Mouse (Mus musculus): Measurements from ENCODE around the gene Pip5k1b.
A peak's percentile ranks its signal among the peaks of the same experiment; 100 is the strongest.

Gene Pip5k1b

GRCm38 (mm10) chr19:24469216-24469615 is 86.5 kb downstream of the Pip5k1b start:
- no peak for DNase-seq

DNA sequence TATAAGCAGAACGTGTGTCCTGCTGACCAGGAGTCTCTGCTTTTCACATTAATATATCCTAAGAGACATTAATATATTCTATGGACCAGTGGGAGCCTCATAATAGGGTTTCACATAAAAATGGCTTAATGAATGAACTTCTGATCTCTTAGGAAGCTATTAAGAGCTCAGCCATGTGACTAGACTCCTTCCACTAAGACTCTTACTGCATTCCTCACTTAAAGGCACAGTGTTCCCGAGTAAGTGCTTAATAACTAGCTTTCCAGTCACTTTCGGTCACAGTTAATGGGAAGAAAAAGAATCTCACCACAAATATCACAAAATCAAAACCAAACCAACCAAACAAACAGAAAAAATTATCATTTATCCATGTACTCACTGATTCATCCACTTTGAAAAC is 87.1 kb downstream of the Pip5k1b start:
- no peak for DNase-seq

DNA sequence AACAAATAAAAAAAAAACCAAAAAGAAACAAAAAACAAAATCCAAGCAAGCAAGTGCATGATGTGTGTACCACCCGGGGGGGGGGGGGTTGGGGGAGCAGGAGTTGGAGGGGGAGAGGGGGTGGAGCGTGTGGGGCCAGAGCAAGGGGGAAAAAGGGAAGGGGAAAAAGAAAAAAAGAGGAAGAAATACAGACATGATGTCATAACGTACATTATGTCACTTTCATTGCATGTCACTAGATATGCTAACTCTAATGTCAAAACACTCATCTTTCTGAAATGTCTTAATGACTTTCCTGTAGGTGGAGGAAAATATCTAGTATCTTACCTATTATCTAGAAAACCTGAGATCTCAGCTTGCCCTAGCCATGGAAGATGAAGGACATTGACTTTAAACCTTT is 92.7 kb downstream of the Pip5k1b start:
- DNase-seq = no peak

GRCm38 (mm10) chr19:24456591-24457231 is 99.0 kb downstream of the Pip5k1b start:
- DNase-seq = peak; percentile 46

GRCm38 (mm10) chr19:24455249-24455960 is 100.3 kb downstream of the Pip5k1b start:
- DNase-seq = no peak

DNA sequence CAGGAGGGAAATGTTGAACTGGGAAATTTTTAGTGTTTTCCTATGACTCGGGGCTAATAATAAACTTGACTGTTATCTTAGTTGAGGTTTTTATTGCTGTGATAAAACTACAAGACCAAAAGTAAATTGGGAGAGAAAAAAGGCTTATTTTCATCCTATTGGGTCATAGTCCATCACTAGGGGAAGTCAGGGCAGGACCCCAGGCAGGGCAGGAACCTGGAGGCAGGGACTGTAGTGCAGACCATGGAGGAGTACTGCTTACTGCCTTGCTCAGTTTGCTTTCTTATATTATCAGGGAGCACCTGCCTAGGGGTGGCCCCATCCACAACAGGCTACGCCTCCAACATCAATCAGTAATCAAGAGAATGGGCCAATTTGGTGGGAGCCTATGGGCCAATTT is 101.2 kb downstream of the Pip5k1b start:
- DNase-seq = no peak

- DNase-seq = no peak
Measured at GRCm38 (mm10) chr19:24453379-24453778, 102.3 kb downstream of the Pip5k1b start.

- no peak for DNase-seq
Measured at GRCm38 (mm10) chr19:24452441-24452898, 103.2 kb downstream of the Pip5k1b start.

GRCm38 (mm10) chr19:24451626-24452025 is 104.0 kb downstream of the Pip5k1b start:
- DNase-seq = no peak

GRCm38 (mm10) chr19:24450740-24451139 is 104.9 kb downstream of the Pip5k1b start:
- no peak for DNase-seq

- no peak for DNase-seq
Measured at GRCm38 (mm10) chr19:24444322-24444721, 111.3 kb downstream of the Pip5k1b start.

GRCm38 (mm10) chr19:24439715-24440114 is 116.0 kb downstream of the Pip5k1b start:
- no peak for DNase-seq

- peak; percentile 37 for DNase-seq
Measured at GRCm38 (mm10) chr19:24434291-24434690, 121.4 kb downstream of the Pip5k1b start.

DNA sequence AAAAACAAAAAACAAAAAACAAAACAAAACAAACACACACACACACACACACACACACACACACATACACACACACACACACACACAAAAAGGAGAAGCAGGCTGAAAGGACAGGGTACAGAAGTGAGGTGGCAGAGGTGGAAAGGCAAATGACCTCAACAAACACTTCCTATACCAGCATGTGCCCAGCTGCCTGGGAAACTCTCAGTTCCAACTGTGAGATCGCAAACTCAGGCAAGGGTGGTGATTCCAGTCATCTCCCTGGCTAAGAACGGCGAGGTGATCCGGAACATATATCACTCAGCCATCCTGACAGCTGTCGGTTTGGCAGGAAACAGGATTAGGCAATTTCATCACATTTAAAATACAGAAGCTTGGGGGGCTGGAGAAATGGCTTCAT is 123.2 kb downstream of the Pip5k1b start:
- DNase-seq = no peak

GRCm38 (mm10) chr19:24431381-24431780 is 124.3 kb downstream of the Pip5k1b start:
- DNase-seq = no peak

GRCm38 (mm10) chr19:24428011-24428410 is 127.7 kb downstream of the Pip5k1b start:
- DNase-seq = no peak

DNA sequence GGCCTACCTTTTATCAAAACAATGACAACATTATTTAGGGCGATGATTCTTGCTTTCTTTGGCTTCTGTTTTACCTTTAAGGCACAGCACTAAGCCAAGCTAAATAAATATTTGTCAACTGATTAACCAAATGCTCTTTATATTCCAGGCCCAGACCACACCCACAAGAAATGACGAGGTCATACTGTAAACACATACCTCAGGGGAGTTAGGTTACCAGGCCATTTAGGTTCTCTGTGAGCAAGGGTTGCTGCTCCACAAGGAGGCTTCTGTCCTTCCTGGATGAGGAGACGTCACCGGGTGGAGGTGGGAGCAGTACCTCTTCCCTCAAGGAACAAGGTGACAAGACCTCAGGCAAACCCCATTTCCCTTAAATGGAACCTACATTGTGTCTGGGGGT is 128.4 kb downstream of the Pip5k1b start:
- no peak for DNase-seq

- no peak for DNase-seq
Measured at GRCm38 (mm10) chr19:24426759-24427181, 128.9 kb downstream of the Pip5k1b start.

DNA sequence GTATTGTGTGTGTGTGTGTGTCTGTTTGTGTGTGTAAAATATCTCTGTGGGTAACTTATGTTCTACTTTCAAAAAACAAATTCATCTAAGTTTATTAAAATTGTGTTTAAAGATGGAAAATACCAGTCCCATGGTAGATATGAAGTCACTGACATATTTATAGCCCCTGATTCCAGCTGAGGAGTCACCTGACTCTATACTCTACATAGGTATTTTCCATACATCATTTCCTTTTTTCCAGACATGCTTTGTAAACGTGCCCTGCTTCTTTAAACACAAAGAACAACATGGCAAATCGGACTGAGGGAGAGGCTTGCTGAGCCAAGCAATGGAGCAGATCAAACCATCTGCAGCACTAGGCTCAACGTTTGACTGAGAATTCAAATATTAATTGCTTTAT is 137.6 kb downstream of the Pip5k1b start:
- DNase-seq = no peak

DNA sequence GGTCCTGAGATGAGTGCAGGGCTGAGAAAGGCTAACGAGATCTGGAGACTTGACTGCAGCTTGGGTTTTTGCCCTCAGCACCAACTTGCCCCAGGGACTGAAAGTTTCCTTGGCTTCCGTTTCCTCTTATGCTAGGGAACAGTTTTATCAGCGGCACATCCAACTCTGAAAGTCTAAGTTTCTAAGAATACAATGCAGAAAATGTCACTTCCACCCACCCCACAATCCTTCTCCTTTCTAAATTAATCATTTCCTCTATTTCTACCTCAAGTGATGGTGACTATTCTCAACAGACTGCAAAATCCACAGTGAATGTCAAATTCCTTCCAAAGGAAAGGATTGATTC is 138.0 kb downstream of the Pip5k1b start:
- DNase-seq = no peak

- DNase-seq = no peak
Measured at GRCm38 (mm10) chr19:24416975-24417658, 138.6 kb downstream of the Pip5k1b start.

GRCm38 (mm10) chr19:24415778-24416621 is 139.7 kb downstream of the Pip5k1b start:
- no peak for DNase-seq
